Mouse (Mus musculus): Measurements from ENCODE around the gene Gpr55.

- TF ChIP-seq FLI1 (IDR thresholded peaks at IDR 0.05; ENCODE audit: low read length) (no peak), GATA1 (IDR thresholded peaks at IDR 0.05; ENCODE audit: borderline replicate concordance, low read length) (no peak)
Observed at GRCm38 (mm10) chr1:85957290-85957689, 3.5 kb downstream of the Gpr55 start.
